Mouse (Mus musculus): ENCODE results near the gene Prss23.

Prss23 gene

GRCm38 (mm10) chr7:89526731-89527429 lies at the start of gene Prss23:
Prss23 (minus strand) TSS chr7:89527187.
- no peak for DNase-seq

DNA sequence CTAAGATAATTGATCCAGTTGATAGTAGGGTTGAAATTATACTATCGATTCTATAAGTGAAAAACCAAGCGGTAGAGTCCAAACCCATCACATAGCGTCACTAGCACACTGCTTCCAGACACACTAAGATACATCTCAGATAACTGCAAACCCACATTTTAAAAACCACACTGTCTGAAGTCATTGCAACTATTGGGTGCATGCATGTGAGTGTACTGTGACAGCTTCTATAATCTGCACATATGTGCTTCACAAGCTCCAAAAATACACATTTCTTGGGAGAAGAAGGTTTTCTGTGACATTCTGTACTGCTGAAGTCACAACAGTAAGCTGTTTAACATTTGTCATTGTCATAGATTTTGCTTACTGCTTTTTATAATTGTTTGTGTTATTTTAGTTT lies 49.1 kb upstream of the Prss23 start:
- DNase-seq = no peak

- DNase-seq = no peak
These were observed 37.6 kb upstream of the Prss23 start for GRCm38 (mm10) chr7:89564569-89564968.

GRCm38 (mm10) chr7:89563501-89563900 lies 36.5 kb upstream of the Prss23 start:
- no peak for DNase-seq

DNA sequence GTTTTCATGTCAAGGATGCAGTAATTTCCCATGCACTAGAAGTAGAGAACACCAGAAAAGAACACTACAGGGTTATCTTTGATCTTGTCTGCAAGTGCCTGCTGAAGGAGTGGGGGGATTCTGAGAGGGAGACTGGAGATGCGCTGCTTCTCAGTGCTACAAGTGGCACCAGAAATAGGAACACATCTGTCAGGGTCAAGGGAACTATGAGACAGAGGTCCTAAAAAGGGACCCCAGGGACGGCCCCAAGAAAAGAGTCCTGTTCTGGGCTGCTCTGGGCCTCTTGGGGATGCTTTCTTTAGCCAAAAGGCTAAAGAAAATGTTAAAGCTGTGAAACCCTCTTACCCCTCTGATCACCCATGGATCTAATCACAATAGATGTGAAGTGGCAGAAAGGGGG lies 35.2 kb upstream of the Prss23 start:
- no peak for DNase-seq

DNA sequence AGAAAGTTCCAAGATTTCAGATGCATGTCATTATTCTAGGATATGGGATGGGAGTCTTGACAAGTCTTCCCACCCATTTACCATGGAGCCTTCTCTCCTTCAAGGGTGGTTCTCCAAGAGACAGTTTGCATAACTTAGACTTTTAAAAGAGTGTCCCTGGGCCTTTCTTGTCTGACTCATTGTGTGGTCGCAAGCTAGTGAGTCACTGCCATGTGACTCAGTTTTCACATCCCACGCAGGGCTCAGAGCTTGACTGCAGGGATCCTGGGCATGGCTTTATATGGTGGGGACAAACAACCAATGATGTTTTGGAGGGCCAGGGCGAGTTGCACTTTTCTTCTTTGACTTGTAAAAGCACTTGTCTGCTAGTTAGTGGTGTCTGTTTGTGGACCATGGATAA lies 34.0 kb upstream of the Prss23 start:
- DNase-seq = no peak

DNA sequence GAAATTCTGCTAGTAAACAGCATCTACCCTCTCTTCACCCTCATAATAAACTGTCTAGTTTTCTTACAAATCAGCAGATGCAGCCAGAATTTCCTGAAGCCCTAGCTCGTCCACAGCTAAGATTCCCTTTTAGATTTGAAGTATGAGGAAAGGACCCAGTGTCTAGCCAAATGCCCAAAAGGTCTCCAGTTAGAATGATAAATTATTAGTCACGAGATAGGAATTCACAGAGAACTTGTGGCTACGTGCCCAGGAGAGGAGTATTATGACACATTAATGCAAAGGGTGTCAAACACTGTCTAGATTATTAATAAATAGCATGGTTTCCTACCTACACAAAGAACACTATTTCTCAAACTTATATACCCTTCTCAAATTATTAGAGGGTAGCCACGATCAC lies 32.6 kb upstream of the Prss23 start:
- no peak for DNase-seq

GRCm38 (mm10) chr7:89559105-89559504 lies 32.1 kb upstream of the Prss23 start:
- DNase-seq = no peak

DNA sequence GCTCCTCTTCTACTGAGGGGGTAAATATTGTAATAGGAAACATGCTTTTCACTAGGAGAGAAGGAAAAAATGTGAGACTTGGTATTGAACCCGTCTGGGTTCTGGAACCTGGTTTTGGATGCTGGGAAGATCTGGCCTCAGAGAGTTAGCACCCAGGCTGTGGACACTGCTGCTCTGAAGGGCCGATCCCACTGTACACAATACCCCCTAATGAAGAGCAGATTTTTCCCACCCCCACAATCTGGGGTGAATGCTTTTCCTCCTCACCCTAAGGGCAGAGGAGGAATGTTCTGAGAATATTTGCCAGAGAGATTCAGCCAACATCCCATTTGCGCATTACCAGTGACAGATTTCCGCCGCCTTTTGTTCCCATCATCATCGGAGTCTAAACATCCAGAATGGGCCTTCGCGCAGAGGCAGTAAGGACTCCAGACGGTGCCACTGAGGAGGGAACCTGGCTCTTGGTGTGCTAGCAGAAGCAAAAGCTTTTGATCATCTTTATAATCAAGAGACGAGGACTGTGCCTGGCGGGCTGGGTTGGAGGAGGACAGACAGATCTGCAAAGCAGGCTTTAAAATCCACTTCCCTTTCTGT lies 31.6 kb upstream of the Prss23 start:
- DNase-seq = no peak

GRCm38 (mm10) chr7:89557056-89557455 lies 30.1 kb upstream of the Prss23 start:
- no peak for DNase-seq

DNA sequence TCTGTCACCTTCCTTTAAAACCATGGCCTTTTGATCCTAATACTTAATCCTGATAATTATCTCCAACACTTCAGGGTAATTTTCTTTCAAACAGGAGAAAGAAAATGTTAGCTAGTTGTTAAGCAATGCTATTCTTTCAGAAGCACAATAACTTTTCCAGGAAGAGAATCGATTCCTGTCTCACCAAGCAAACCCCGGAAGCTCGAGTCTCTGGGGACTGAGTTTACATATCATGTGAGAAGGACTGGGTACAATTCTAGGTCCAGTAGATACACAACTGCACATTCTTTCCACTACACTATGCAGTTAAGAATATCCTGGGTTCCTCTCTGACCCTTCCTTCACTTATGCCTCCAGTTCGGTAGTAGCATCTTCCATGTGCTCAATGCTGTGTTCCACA lies 29.7 kb upstream of the Prss23 start:
- no peak for DNase-seq

DNA sequence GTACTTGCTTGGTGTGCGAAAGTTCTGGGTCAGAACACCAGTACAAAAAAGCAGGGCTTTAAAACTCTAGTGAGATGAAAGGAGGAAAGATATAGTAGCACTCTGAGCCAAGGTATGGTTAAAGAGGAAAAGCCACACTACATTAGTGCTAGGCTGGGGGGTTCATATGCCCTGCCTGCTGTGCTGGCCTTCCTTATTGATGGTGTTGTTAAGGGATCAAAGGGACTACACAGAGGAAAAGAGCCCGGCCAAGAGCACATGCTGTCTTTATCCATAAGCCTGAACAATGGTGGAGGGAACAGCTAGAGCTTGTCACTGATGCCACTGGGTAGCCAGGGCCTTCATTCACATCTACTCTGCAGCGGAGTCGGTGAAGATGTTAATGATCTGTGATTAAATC lies 28.2 kb upstream of the Prss23 start:
- peak; percentile 7 to 50 for DNase-seq

DNA sequence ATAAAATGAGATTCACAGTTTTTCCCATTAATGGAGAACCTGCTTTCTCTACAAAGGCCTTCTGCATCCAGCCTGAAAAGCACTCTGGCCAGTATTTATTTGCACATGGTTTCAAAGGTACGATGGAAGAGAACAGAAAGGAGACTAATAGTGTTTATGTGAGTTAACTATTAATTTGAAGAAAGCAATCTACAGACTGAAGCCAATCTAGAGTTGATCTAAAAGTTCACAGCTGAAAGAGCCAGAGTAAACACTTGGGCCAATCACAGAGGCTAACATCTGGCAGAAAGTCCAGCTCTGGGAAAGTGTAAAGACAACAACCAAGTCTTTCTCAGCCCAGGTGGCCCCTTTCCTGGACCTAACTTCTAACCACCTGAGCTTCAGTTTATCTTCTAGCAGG lies 27.1 kb upstream of the Prss23 start:
- DNase-seq = no peak

- no peak for DNase-seq
These were observed 14.0 kb upstream of the Prss23 start for GRCm38 (mm10) chr7:89540976-89541375.

- DNase-seq = no peak
These were observed 12.4 kb upstream of the Prss23 start for GRCm38 (mm10) chr7:89539391-89539790.

- DNase-seq = no peak
These were observed 456 bp upstream of the Prss23 start for GRCm38 (mm10) chr7:89527430-89527856.

- no peak for DNase-seq
These were observed 3.2 kb downstream of the Prss23 start for GRCm38 (mm10) chr7:89523816-89524215.

GRCm38 (mm10) chr7:89522170-89522569 lies 4.8 kb downstream of the Prss23 start:
- DNase-seq = no peak

- peak; percentile 77 to 81 for DNase-seq
These were observed 9.3 kb downstream of the Prss23 start for GRCm38 (mm10) chr7:89517460-89518390.

DNA sequence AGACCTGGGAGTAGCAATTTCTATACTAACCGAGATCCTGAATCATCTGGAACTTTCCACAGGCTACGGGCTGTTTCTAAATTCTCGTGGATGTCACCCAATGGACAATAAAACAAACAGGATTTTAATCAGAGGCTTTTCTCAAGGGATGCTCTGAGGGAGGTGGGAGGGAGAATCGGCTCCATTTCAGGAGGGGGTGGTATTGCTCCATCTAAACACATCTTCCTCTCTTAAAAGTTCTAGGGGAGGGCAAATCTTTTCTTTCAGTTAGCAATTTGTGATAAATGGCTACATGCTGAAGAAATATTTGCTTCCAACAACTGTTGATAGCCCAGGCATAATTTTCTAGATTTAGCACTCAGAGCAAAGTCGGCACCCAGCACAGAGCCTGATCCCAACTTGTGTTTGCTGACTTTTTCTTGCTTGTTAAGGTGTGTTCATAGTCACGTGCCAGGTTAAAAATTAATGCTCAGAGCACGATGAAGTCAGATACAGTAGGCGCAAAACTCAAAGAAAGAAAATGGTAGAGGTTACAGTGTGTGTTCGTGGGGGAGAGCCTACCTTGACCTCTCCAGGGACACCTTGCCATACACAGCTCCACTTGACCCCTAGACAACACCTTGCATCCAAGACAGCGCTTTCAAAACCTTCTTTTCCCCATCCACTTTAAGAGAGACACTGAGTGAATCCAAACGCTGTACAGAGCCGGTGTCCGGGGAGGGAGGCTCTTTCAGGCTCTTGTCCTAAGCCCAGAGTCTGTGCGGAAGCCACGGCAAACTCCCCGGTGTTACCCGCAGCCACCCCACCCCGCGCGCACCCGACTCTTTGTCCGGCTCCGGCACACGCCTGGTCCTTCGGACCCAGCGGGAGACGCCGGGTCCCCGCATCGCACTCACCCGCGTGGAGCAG lies 10.2 kb downstream of the Prss23 start:
- DNase-seq = no peak

GRCm38 (mm10) chr7:89511921-89512514 lies 15.0 kb downstream of the Prss23 start:
- DNase-seq = no peak

GRCm38 (mm10) chr7:89508672-89509071 lies 18.3 kb downstream of the Prss23 start:
- no peak for DNase-seq
